Mouse (Mus musculus) testis, adult 2 months (tissue): ENCODE data around the gene 5730596B20Rik.

ENCODE experiments used
- CTCF ChIP-seq: fragments of 200-500 bp; IDR thresholded peaks from 2 replicates; pipeline ENCODE4 v1.5.1; 2012; ENCODE audit warnings: low read depth, mild to moderate bottlenecking, inconsistent platforms, low read length, moderate library complexity; ENCODE audit not compliant: control insufficient read depth, insufficient read depth, insufficient replicate concordance
- POLR2A ChIP-seq: fragments of 200-500 bp; IDR thresholded peaks from 2 replicates; pipeline ENCODE4 v1.6.1; 2012; ENCODE audit warnings: low read depth, mild to moderate bottlenecking, inconsistent platforms, low read length, moderate library complexity; ENCODE audit not compliant: control insufficient read depth

DNA sequence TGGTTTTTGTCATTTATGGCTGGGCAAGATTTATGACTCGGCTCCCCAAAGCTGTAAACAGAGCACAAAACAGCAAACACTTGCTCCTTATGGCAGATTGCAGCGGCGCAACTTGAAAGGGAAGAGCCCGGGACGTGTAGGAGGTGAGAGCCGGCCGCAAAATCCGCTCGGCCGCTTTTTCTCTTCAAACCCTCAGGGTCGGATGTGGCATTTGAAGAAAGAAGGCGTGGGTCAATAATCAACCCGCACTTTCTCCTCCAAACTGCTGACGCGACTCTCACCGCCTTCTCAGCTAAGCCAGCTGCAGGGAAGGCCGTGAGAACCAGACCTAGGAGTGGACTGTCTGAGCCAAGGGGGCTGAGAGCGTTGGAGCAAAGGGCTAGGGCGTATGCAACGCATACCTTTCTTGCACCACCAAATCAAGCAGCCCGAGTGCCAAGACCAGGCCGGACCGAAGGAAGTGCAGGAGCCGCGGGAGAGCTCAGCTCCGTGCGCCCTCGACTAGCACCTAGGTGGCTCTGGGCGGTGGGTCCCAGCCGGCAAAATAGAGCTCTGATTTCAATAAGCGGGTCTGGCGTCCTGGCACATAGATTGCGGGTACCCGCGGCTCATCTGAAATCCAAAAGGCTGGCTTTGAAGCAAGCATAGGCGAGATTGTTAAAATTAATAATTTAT lies at the start of gene 5730596B20Rik:
- TF ChIP-seq POLR2A (no peak), CTCF (no peak)
